Mouse (Mus musculus) monocyte, adult 5-6 weeks (primary cell): ENCODE results near the gene Wdr77. TPM values are rescaled to one million over a fixed set of nuclear protein-coding genes. Genes with fewer than 3 reads are reported as not detected.

Source experiments
- total RNA-seq: library from RNA; stranded (forward); fragments of 200-1000, 200-491, 200-594 nt; gene quantifications from 3 replicates; pipeline ENCODE4 v1.2.3, GENCODE M21; 2017

Gene Wdr77
- total RNA-seq, 1 experiment from 2014 or later: 10.7 TPM

Other genes starting within 250 kb of the Wdr77 start
- 424 to 819 TPM (median 731 TPM) in 3 replicates for gene Rap1a, start 158.0 kb upstream of the Wdr77 start, total RNA-seq
- gene Adora3, start 88.5 kb upstream of the Wdr77 start, total RNA-seq: 5.1 to 7.1 TPM in 2 of 3 replicates, not detected in the other
- gene Tmigd3, start 88.5 kb upstream of the Wdr77 start, total RNA-seq: 0.39 to 3.4 TPM (median 2.0 TPM) in 3 replicates
- gene I830077J02Rik, start 26.7 kb upstream of the Wdr77 start, total RNA-seq: 39.0 to 51.7 TPM (median 50.2 TPM) in 3 replicates
- gene Atp5f1, start 730 bp downstream of the Wdr77 start, total RNA-seq: 316 to 456 TPM (median 356 TPM) in 3 replicates
- gene Ovgp1, start 14.3 kb downstream of the Wdr77 start, total RNA-seq: 0.95 to 3.8 TPM (median 2.4 TPM) in 3 replicates
- not detected in 3 replicates for gene Pifo, start 55.3 kb downstream of the Wdr77 start, total RNA-seq
- 1.1 to 4.9 TPM in 2 of 3 replicates, not detected in the other for gene Chil5, start 73.4 kb downstream of the Wdr77 start, total RNA-seq
- gene Chia1, start 153.9 kb downstream of the Wdr77 start, total RNA-seq: not detected in 3 replicates
- 20.3 to 46.6 TPM (median 38.3 TPM) in 3 replicates for gene Chil3, start 208.2 kb downstream of the Wdr77 start, total RNA-seq